9 mouse cellular contexts compared by ENCODE assay signal in genomic region chr11:115780141-115781070, GRCm38 (mm10). TPM values are rescaled to one million over a fixed set of nuclear protein-coding genes. Genes with fewer than 3 reads are reported as not detected.
A peak's percentile ranks its signal among the peaks of the same experiment; 100 is the strongest.
DNase-seq lines count a peak whose midpoint lies in the region; ATAC-seq and TF ChIP-seq lines count a peak whose summit lies in the region.
"Had no signal": no experiment of that assay in that cellular context is flagged by ENCODE, and none has a peak within 500 bp of the region (broad histone marks: within the 10 kb centered on the region; RNA-seq: fewer than 3 reads in every experiment).

No protein-coding gene starts in this region.

- peaks cover 4% of the 10 kb centered on the region; the same call in 1 of the 2 replicates for H3K27me3 ChIP-seq in E14TG2a.4 (ENCODE audit: insufficient read depth, low read length)
- H3K27me3 ChIP-seq in liver, postnatal 0 days (ENCODE audit: insufficient read depth, low read length): no peaks in the 10 kb centered on the region
- H3K27me3 ChIP-seq in stomach, embryonic 14.5 days (ENCODE audit: control insufficient read depth, insufficient read depth, low read length): no peaks in the 10 kb centered on the region

- peaks cover 80% of the 10 kb centered on the region for H3K4me1 ChIP-seq in E14TG2a.4 (replicated peaks; ENCODE audit: low read depth, low read length)
- H3K4me1 ChIP-seq in liver, postnatal 0 days (ENCODE audit: insufficient read depth): peaks cover 20% of the 10 kb centered on the region
- H3K4me1 ChIP-seq in stomach, embryonic 14.5 days (ENCODE audit: control insufficient read depth, insufficient read depth, low read length): peaks cover 41% of the 10 kb centered on the region

- TF ChIP-seq CTCF in E14TG2a.4 (conservative IDR thresholded peaks at IDR 0.05; ENCODE audit: low read length): no peak
- no peak for TF ChIP-seq CTCF in liver, postnatal 0 days (IDR thresholded peaks at IDR 0.05; ENCODE audit: low read depth)

- ATAC-seq in liver, postnatal 0 days: no peak
- no peak for ATAC-seq in stomach, embryonic 14.5 days (ENCODE audit: insufficient number of reproducible peaks, insufficient read depth, low FRiP score, low read depth)

- H3K4me2 ChIP-seq in liver, postnatal 0 days (ENCODE audit: low read depth, low read length): peak overlapping the region; percentile 56; the same call in 1 of the 2 replicates
- no peak overlapping the region for H3K4me2 ChIP-seq in stomach, embryonic 14.5 days (replicated peaks; ENCODE audit: low read depth, low read length)

- no peaks in the 10 kb centered on the region for H3K36me3 ChIP-seq in E14TG2a.4 (ENCODE audit: insufficient read depth, low read length)
- no peaks in the 10 kb centered on the region for H3K36me3 ChIP-seq in liver, postnatal 0 days (replicated peaks; ENCODE audit: insufficient read depth, low read length)
- 0 out of 2 replicates have a peak, but pooled peaks cover under 1% of the 10 kb centered on the region for H3K36me3 ChIP-seq in stomach, embryonic 14.5 days (ENCODE audit: control insufficient read depth, insufficient read depth, low read length)

- H3K27ac ChIP-seq in liver, postnatal 0 days (ENCODE audit: low read depth): no peak overlapping the region
- peak overlapping the region; percentile 90; the same call in 1 of the 2 replicates for H3K27ac ChIP-seq in stomach, embryonic 14.5 days (ENCODE audit: low read length)
- H3K27ac ChIP-seq: macrophage had no signal

- H3K9me3 ChIP-seq in E14TG2a.4 (ENCODE audit: low read length): no peaks in the 10 kb centered on the region
- H3K9me3 ChIP-seq in liver, postnatal 0 days (ENCODE audit: low read length): no peaks in the 10 kb centered on the region
- H3K9me3 ChIP-seq in stomach, embryonic 14.5 days (ENCODE audit: control insufficient read depth, low read depth, low read length): no peaks in the 10 kb centered on the region

- H3K4me3 ChIP-seq in E14TG2a.4 (replicated peaks; ENCODE audit: low read length): peak overlapping the region; percentile 56; the same call in 1 of the 2 replicates
- H3K4me3 ChIP-seq in liver, postnatal 0 days (ENCODE audit: low read depth, low read length): no peak overlapping the region
- H3K4me3 ChIP-seq in stomach, embryonic 14.5 days (ENCODE audit: low read depth, low read length): no peak overlapping the region

- WGBS in liver, postnatal 0 days (ENCODE audit: insufficient replicate concordance): 54% methylated on average over 20 of the region's 20 CpGs
- 32% methylated on average over 20 of the region's 20 CpGs for WGBS in stomach, embryonic 14.5 days

- intact Hi-C loops in gastrocnemius, postnatal 14 days (cut with DNase I; ENCODE audit: low total_unique reads): no loop called here

- H3K9ac ChIP-seq in liver, postnatal 0 days (replicated peaks): no peak overlapping the region
- H3K9ac ChIP-seq in stomach, embryonic 14.5 days (replicated peaks; ENCODE audit: low read depth, low read length): no peak overlapping the region

- TF ChIP-seq EP300 in liver, postnatal 0 days (IDR thresholded peaks at IDR 0.05; ENCODE audit: low read depth): no peak

- DNase-seq in MN1 (ENCODE audit: low spot score): peak; percentile 43
- DNase-seq in frontal cortex, postnatal 14 days (ENCODE audit: low spot score in 2 of 2): peak; percentile 43 to 47
- peak; percentile 60 to 65 for DNase-seq in layer of hippocampus, adult 18-20 months (ENCODE audit: low spot score in 2 of 2)
- DNase-seq in liver, postnatal 0 days: no peak
- no peak for DNase-seq in cerebellum, adult 9-10 months
- no peak for DNase-seq in gastrocnemius, postnatal 14 days

RNA-seq across cellular contexts. Expression of gene Tmem94, which starts 15.2 kb away (rescaled TPM):
- 10 to 100 TPM; 50.9 to 56.1 TPM for total RNA-seq in layer of hippocampus, adult 18-20 months (2021)
- 4.1 and 4.2 TPM in 2 replicates for polyA plus RNA-seq in liver, postnatal 0 days (2015; fragmentation: Nextera tagmentation; extraction: Ambion mirVana)
- 13.7 and 17.0 TPM in 2 replicates for polyA plus RNA-seq in stomach, embryonic 14.5 days (2014; fragmentation: Nextera tagmentation; extraction: Ambion mirVana)
- 10 to 100 TPM; 52.7 to 61.5 TPM for total RNA-seq in gastrocnemius, postnatal 14 days (2021)

RNA-seq across cellular contexts. Expression of gene Caskin2, which starts 33.0 kb away (rescaled TPM):
- 10 to 100 TPM; 19.4 to 19.9 TPM for total RNA-seq in layer of hippocampus, adult 18-20 months (2021)
- 3.2 and 3.3 TPM in 2 replicates for polyA plus RNA-seq in liver, postnatal 0 days (2015; fragmentation: Nextera tagmentation; extraction: Ambion mirVana)
- 14.3 and 15.3 TPM in 2 replicates for polyA plus RNA-seq in stomach, embryonic 14.5 days (2014; fragmentation: Nextera tagmentation; extraction: Ambion mirVana)
- 10 to 100 TPM; 18.4 to 20.1 TPM for total RNA-seq in gastrocnemius, postnatal 14 days (2021)

RNA-seq across cellular contexts. Expression of gene Tsen54, which starts 34.1 kb away (rescaled TPM):
- 10 to 100 TPM; 11.1 to 11.4 TPM for total RNA-seq in layer of hippocampus, adult 18-20 months (2021)
- 7.7 and 8.8 TPM in 2 replicates for polyA plus RNA-seq in liver, postnatal 0 days (2015; fragmentation: Nextera tagmentation; extraction: Ambion mirVana)
- 24.3 and 25.0 TPM in 2 replicates for polyA plus RNA-seq in stomach, embryonic 14.5 days (2014; fragmentation: Nextera tagmentation; extraction: Ambion mirVana)
- 1 to 10 TPM; 5.8 to 7.8 TPM for total RNA-seq in gastrocnemius, postnatal 14 days (2021)

RNA-seq across cellular contexts. Expression of gene Llgl2, which starts 43.4 kb away (rescaled TPM):
- 1 to 10 TPM; 2.5 to 3.0 TPM for total RNA-seq in layer of hippocampus, adult 18-20 months (2021)
- polyA plus RNA-seq in liver, postnatal 0 days (2015; fragmentation: Nextera tagmentation; extraction: Ambion mirVana): 15.1 and 20.9 TPM in 2 replicates
- polyA plus RNA-seq in stomach, embryonic 14.5 days (2014; fragmentation: Nextera tagmentation; extraction: Ambion mirVana): 37.6 and 41.1 TPM in 2 replicates
- 10 to 100 TPM; 11.2 to 11.5 TPM for total RNA-seq in gastrocnemius, postnatal 14 days (2021)

Comparison
In these comparisons a context has a peak if more than half of its experiments do, and no peak if none do; other contexts are left out.
1. DNase-seq: peak in MN1 (single experiment), frontal cortex, postnatal 14 days (2 of 2) and layer of hippocampus, adult 18-20 months (2 of 2); none in liver, postnatal 0 days (single experiment), cerebellum, adult 9-10 months (single experiment) and gastrocnemius, postnatal 14 days (single experiment).